Mouse (Mus musculus) kidney, adult 2 months (tissue): Measurements from ENCODE around the gene Dscam.

ENCODE experiments used
- CTCF ChIP-seq: fragments of 200-500 bp; conservative IDR thresholded peaks from 2 replicates; pipeline ENCODE4 v1.5.1; 2011; ENCODE audit warnings: low read depth, mild to moderate bottlenecking, control low read depth, low read length, moderate library complexity, mixed read lengths; ENCODE audit not compliant: insufficient read depth, insufficient read length
- POLR2A ChIP-seq: fragments of 200-500 bp; IDR thresholded peaks from one replicate; pipeline ENCODE4 v1.6.1; 2011; ENCODE audit warnings: low read depth, low read length, control low read depth

DNA sequence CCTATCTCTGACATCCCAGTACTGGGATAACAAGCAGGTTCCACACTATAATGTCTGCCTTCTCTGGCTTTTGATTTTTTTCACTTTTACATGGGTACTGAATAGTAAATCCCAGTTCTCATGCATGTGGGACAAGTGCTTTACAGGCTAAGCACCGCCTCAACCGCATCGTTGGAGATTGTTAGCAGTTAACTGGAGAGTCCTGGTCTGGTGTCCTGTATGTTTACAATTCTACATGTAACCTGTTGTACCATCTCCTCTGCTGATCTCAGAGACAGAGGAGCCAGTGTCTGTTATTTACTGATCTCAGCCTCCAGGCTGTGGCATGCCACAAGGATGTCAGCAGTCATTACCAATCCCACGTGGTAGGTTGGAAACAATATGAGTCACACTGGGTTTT lies 246.6 kb downstream of the Dscam start:
- no peak for TF ChIP-seq POLR2A
- TF ChIP-seq CTCF, result no peak
